Mouse (Mus musculus) olfactory bulb, adult 2 months (tissue): ENCODE results near the gene Ogg1.

ENCODE experiments used
- CTCF ChIP-seq: fragments of 200-500 bp; IDR thresholded peaks from 2 replicates; pipeline ENCODE4 v1.5.1; 2012; ENCODE audit warnings: low read depth, mild to moderate bottlenecking, low read length, moderate library complexity; ENCODE audit not compliant: insufficient read depth
- POLR2A ChIP-seq: fragments of 200-500 bp; IDR thresholded peaks from 2 replicates; pipeline ENCODE4 v1.6.1; 2012; ENCODE audit warnings: mild to moderate bottlenecking, low read depth, low read length, moderate library complexity; ENCODE audit not compliant: insufficient read depth

DNA sequence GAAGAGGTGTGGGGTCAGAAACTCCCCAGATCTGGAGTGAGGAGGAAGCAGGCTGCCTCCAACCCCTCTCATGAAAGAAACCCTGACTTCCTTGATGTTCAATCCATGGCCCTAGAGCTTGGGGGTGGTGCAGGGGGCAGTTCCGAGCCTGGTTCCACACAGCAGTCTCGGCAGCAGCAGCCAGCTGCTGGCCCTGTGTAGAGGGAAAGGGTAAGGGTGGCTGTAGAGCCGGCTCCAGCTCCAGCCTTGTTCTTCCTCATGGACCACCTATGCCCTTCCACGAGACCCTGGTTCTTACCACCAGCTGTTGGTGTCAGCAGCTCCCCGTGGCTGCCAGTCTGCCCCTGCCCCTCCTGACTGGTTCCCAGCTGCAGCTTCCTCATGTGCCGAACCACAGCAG, 7.4 kb downstream of the Ogg1 start:
- TF ChIP-seq CTCF, result no peak
- TF ChIP-seq POLR2A, result no peak
